Comparison of ENCODE assay signal across 23 mouse cellular contexts in genomic region chr7:143072605-143073004, GRCm38 (mm10). TPM values are rescaled to one million over a fixed set of nuclear protein-coding genes. Genes with fewer than 3 reads are reported as not detected.
"Had no signal": no experiment of that assay in that cellular context is flagged by ENCODE, and none has a peak within 500 bp of the region (broad histone marks: within the 10 kb centered on the region; RNA-seq: fewer than 3 reads in every experiment).

No protein-coding gene starts in this region.

- H3K4me3 ChIP-seq: heart, embryonic 13.5 days; heart, embryonic 15.5 days; hindbrain, embryonic 12.5 days; hindbrain, embryonic 15.5 days; kidney, embryonic 15.5 days; limb, embryonic 13.5 days; limb, embryonic 15.5 days; liver, embryonic 12.5 days had no signal

- H3K4me2 ChIP-seq: heart, embryonic 11.5 days; heart, embryonic 13.5 days; heart, embryonic 15.5 days; hindbrain, embryonic 12.5 days; hindbrain, embryonic 15.5 days; kidney, embryonic 15.5 days; limb, embryonic 13.5 days; limb, embryonic 15.5 days; liver, embryonic 12.5 days had no signal

- H3K27me3 ChIP-seq: heart, embryonic 13.5 days; heart, embryonic 15.5 days; hindbrain, embryonic 12.5 days; hindbrain, embryonic 15.5 days; kidney, embryonic 15.5 days; limb, embryonic 13.5 days; limb, embryonic 15.5 days; liver, embryonic 12.5 days had no signal

- H3K9me3 ChIP-seq: heart, embryonic 13.5 days; heart, embryonic 15.5 days; hindbrain, embryonic 12.5 days; hindbrain, embryonic 15.5 days; kidney, embryonic 15.5 days; limb, embryonic 13.5 days; limb, embryonic 15.5 days; liver, embryonic 12.5 days had no signal

- H3K27ac ChIP-seq: heart, embryonic 13.5 days; heart, embryonic 15.5 days; hindbrain, embryonic 12.5 days; hindbrain, embryonic 15.5 days; kidney, embryonic 15.5 days; kidney, postnatal 0 days; limb, embryonic 13.5 days; limb, embryonic 15.5 days; liver, embryonic 12.5 days; liver, embryonic 14.5 days had no signal

- ATAC-seq: intestine, embryonic 16.5 days; liver, embryonic 12.5 days had no signal

- H3K9ac ChIP-seq: heart, embryonic 13.5 days; heart, embryonic 15.5 days; hindbrain, embryonic 12.5 days; hindbrain, embryonic 15.5 days; kidney, embryonic 15.5 days; limb, embryonic 13.5 days; limb, embryonic 15.5 days; liver, embryonic 12.5 days; liver, embryonic 14.5 days had no signal

- DNase-seq: gastrocnemius, postnatal 36 days; kidney, adult 11 months; layer of hippocampus, adult 9-11 months; layer of hippocampus, postnatal 36 days had no signal

RNA-seq across cellular contexts. Expression of gene Trpm5, which starts 21.8 kb away (rescaled TPM):
- total RNA-seq: gastrocnemius, adult 18-20 months; gastrocnemius, adult 8-10 months; gastrocnemius, postnatal 36 days; heart, postnatal 36 days; layer of hippocampus, postnatal 36 days; left cerebral cortex, adult 18-20 months; left cerebral cortex, adult 8-10 months; left cerebral cortex, postnatal 25 days had no signal

RNA-seq across cellular contexts. Expression of gene Kcnq1, which starts 33.6 kb away (rescaled TPM):
- total RNA-seq: hematopoietic stem cell, adult 5-6 weeks had no signal
